Mouse (Mus musculus): Measurements from ENCODE around the gene Helz. TPM values are rescaled to one million over a fixed set of nuclear protein-coding genes. Genes with fewer than 3 reads are reported as not detected.

The Helz gene
- polyA plus RNA-seq, 1 experiment = 16.3 TPM

DNA sequence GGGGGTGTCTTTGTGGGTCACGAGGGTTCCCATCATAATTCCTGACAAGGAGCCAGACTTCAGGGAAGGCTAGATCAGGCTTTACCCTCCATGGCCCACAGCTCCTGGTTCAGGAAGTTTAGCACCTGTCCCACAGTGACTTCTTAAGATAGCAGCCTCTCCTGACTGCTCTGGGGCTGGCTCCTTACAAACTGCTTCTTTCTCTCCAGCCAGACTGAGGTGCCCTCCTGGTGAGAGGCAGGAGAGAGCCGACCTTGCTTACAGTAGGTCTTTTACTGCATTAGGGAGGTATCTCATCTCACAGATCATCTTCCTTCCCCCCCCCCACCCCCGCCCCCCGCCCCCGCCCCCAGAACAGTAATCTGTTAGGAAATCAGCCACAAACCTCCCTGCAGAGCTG, 15.5 kb upstream of the Helz start:
- 31% methylated on average over 5 of the region's 5 CpGs for WGBS
- H3K27me3 ChIP-seq (ENCODE audit: control insufficient read depth, insufficient read depth, low read length) = no peaks in the 10 kb centered on the region
- no peak for DNase-seq
- no peak for TF ChIP-seq POLR2A (IDR thresholded peaks at IDR 0.05; ENCODE audit: borderline replicate concordance, insufficient read depth, low read length)
- TF ChIP-seq CTCF (IDR thresholded peaks at IDR 0.05; ENCODE audit: borderline replicate concordance, insufficient read depth, low read depth, low read length) = no peak
- H3K4me3 ChIP-seq (replicated peaks; ENCODE audit: insufficient read depth, low read depth, low read length) = no peak overlapping the region
- no peaks in the 10 kb centered on the region for H3K4me1 ChIP-seq (ENCODE audit: control insufficient read depth, insufficient read depth, low read length)
- no peak overlapping the region for H3K27ac ChIP-seq (ENCODE audit: insufficient read depth, low read length)

DNA sequence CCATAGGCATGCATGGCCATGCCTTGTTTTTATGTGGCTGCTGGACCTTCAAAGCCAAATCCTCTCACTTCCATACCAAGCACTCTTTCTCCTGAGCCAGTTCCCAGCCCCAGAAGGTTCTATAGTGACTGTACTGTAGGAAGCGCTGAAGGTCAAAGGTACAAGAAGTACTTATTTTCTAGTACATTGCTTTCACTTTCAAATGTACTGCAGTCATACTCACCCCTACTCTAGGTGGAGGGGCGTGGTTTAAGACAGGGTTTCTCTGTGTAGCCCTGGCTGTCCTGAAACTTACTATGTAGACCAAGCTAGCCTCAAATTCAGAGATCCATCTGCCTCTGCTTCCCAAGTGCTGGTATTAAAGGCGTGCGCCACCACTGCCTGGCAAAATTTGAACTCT, 8.7 kb upstream of the Helz start:
- no peak for DNase-seq
- no peak overlapping the region for H3K27ac ChIP-seq (ENCODE audit: insufficient read depth, low read length)
- 92% methylated on average over 4 of the region's 4 CpGs for WGBS
- H3K4me3 ChIP-seq (replicated peaks; ENCODE audit: insufficient read depth, low read depth, low read length) = no peak overlapping the region
- no peak for TF ChIP-seq CTCF (IDR thresholded peaks at IDR 0.05; ENCODE audit: borderline replicate concordance, insufficient read depth, low read depth, low read length)
- TF ChIP-seq POLR2A (IDR thresholded peaks at IDR 0.05; ENCODE audit: borderline replicate concordance, insufficient read depth, low read length) = no peak
- H3K27me3 ChIP-seq (ENCODE audit: control insufficient read depth, insufficient read depth, low read length) = no peaks in the 10 kb centered on the region
- H3K4me1 ChIP-seq (ENCODE audit: control insufficient read depth, insufficient read depth, low read length) = no peaks in the 10 kb centered on the region

DNA sequence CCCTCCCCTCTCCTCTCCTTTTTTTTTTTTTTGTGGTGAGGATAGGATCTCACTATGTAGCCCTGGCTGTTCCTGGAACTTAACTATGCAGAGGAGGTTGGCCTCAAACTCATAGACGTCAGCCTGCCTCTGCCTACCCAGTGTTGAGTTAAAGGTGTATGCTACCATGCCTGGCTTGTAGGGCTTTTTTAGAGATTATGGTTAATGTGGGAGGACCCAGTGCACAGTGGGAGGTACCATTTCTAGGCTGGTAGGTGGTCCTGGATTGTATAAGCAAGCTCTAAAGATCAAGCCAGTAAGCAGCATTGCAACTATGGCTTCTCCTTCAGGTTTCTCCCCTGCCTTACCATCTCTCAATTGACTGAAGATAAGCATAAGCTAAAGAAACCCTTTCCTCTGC, 7.4 kb upstream of the Helz start:
- Histone ChIP-seq H3K27ac (ENCODE audit: insufficient read depth, low read length) (no peak overlapping the region), H3K4me1 (ENCODE audit: control insufficient read depth, insufficient read depth, low read length) (no peaks in the 10 kb centered on the region), H3K4me3 (replicated peaks; ENCODE audit: insufficient read depth, low read depth, low read length) (no peak overlapping the region), H3K27me3 (ENCODE audit: control insufficient read depth, insufficient read depth, low read length) (no peaks in the 10 kb centered on the region)
- TF ChIP-seq CTCF (IDR thresholded peaks at IDR 0.05; ENCODE audit: borderline replicate concordance, insufficient read depth, low read depth, low read length) (no peak), POLR2A (IDR thresholded peaks at IDR 0.05; ENCODE audit: borderline replicate concordance, insufficient read depth, low read length) (no peak)
- WGBS = 48% methylated on average over 1 of the region's 1 CpGs
- no peak for DNase-seq

DNA sequence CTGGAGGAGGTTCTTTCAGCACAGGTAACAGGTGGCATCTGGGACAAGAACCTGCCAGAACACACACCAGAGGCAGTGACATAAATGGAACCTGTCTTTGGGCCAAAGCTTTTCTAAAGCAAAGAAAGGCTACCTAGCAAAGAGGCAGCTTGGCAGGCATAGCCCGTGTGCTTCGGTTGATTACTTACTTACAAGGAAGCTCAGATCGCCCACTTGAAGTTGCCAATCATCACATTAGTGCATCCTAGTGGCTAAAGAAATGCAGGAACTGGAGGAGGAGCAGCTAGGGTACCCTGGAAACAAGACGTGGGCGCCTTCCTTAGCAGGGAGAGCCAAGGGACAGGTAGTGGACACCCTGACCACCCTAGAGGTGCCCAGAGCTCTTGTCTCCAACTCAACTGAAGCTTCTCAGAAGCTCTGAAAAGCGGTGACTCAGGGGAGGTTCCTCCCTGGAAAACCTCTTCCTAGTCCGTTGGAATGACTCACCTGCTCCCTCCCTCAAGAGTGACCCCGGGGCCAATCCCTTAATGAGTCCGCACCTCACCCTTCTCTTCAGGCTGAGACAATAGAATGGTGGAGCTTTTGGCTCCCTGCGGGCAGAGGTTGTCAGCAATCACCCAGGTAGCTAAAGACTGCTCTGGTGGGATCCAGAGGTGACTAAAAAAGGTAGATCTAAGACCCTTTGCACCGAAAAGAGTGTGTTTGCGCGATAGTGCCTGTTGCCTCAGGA, 1.8 kb upstream of the Helz start:
- no peak overlapping the region for H3K4me3 ChIP-seq (replicated peaks; ENCODE audit: insufficient read depth, low read depth, low read length)

DNA sequence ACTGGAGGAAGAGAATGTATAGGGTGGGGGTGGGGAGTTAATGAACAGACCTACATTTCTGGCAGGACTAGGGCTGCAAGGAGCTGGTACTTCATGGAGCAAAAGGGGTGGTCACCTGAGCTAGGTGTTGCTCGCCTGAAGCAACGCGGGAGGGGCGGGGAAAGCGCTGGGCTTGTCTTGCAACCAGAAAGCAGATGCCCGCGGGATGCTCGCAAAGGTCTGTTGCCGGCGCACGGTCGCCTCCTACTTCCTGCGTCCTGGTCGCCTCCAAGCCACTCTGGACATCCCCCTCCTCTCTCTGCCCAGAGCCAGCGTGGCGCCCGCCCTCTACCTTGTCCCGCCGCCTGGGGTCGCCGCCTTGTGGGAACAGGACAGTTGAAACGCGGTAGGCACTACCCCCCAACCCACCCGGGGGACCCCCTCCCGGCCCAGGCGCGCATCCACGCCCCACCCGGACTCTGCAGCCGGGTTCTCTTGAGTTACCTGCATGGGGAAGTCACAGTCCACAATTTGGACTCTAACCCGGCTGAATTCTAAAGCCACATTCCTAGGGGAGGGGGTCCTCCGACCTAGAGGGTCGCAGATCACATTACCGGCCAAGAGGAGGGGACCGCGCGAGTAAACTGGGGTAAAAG, 946 bp upstream of the Helz start:
- Histone ChIP-seq H3K27me3 (ENCODE audit: control insufficient read depth, insufficient read depth, low read length) (no peaks in the 10 kb centered on the region; the same call in 1 of the 2 replicates), H3K27ac (ENCODE audit: insufficient read depth, low read length) (no peak overlapping the region), H3K4me1 (ENCODE audit: control insufficient read depth, insufficient read depth, low read length) (no peaks in the 10 kb centered on the region), H3K4me3 (replicated peaks; ENCODE audit: insufficient read depth, low read depth, low read length) (peak overlapping the region; percentile 73)
- under 1% methylated on average over 37 of the region's 37 CpGs for WGBS
- no peak for TF ChIP-seq CTCF (IDR thresholded peaks at IDR 0.05; ENCODE audit: borderline replicate concordance, insufficient read depth, low read depth, low read length)
- no peak for TF ChIP-seq POLR2A (IDR thresholded peaks at IDR 0.05; ENCODE audit: borderline replicate concordance, insufficient read depth, low read length)
- DNase-seq = peak; percentile 49 to 58

More for the DNA sequence above, 1.8 kb upstream of the Helz start:
- no peaks in the 10 kb centered on the region; the same call in 1 of the 2 replicates for H3K27me3 ChIP-seq (ENCODE audit: control insufficient read depth, insufficient read depth, low read length)
- peak in 1 of 2 experiments; percentile 17 for DNase-seq
- H3K4me1 ChIP-seq (ENCODE audit: control insufficient read depth, insufficient read depth, low read length) = no peaks in the 10 kb centered on the region
- H3K27ac ChIP-seq (ENCODE audit: insufficient read depth, low read length) = no peak overlapping the region
- WGBS = 32% methylated on average over 13 of the region's 13 CpGs
- TF ChIP-seq CTCF (IDR thresholded peaks at IDR 0.05; ENCODE audit: borderline replicate concordance, insufficient read depth, low read depth, low read length) (no peak), POLR2A (IDR thresholded peaks at IDR 0.05; ENCODE audit: borderline replicate concordance, insufficient read depth, low read length) (no peak)

DNA sequence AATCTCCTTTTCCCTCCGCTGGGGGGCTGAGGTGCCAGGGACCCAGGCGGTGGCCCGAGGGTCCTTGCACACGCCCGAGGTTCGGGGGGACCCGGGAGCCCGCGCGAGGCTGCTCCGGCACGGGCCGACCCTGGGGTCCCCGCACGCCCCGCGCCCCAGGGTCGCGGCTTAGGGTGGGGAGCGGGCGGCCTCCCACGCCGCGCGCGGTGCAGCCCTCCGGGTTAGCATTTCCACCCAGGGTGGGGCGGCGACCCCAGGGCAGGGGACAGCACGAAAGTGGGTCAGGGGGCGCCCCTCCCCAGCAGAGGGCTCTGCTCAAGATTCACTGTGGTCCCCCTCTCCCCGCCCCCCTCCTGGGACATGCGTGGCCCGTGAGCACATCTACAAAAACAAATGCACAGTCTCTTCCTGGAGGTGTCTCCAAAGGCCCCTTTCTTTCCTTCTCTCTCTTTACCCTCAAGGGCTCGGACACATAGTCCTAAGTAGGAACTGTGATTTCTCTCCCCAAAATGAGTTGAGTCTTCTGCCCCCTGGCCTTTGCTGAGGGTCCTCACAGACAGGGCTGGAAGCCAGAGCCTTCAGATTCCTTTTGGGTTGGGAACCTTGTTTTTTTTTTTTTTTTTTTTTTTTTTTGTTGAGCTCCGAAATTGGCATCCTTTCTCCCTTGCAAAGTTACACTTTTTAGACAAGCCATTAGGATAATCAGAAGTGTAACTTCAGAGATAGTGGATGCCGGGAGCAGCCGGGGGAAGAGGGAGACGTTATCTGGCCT, 660 bp downstream of the Helz start:
- TF ChIP-seq POLR2A (IDR thresholded peaks at IDR 0.05; ENCODE audit: borderline replicate concordance, insufficient read depth, low read length) (no peak), CTCF (IDR thresholded peaks at IDR 0.05; ENCODE audit: borderline replicate concordance, insufficient read depth, low read depth, low read length) (no peak)
- WGBS = 8% methylated on average over 28 of the region's 39 CpGs
- peak overlapping the region; percentile 41; the same call in 1 of the 2 replicates for H3K27ac ChIP-seq (ENCODE audit: insufficient read depth, low read length)
- no peaks in the 10 kb centered on the region for H3K4me1 ChIP-seq (ENCODE audit: control insufficient read depth, insufficient read depth, low read length)
- no peaks in the 10 kb centered on the region; the same call in 1 of the 2 replicates for H3K27me3 ChIP-seq (ENCODE audit: control insufficient read depth, insufficient read depth, low read length)
- H3K4me3 ChIP-seq (replicated peaks; ENCODE audit: insufficient read depth, low read depth, low read length) = peak overlapping the region; percentile 73
- peak in 1 of 2 experiments; percentile 18 for DNase-seq

DNA sequence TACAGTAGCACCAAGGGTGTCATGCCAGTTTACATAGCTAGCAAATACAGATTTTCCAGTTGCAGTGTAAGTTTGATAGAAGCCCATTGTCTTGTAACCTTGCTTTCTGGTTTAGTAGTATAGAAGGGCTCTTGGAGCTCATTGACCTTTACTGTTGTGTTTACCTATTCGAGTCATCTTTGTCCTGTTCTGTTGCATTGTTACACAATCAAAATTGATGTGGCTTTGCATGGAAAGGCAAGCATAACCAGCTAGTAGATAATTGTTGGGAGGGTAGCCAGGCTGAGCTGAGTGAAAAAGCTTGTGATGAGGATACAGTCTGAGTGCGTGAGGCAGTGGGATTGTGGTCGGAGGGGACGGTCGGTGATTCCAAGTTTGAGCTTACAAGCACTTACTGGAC, 12.1 kb downstream of the Helz start:
- Histone ChIP-seq H3K27me3 (ENCODE audit: control insufficient read depth, insufficient read depth, low read length) (no peaks in the 10 kb centered on the region), H3K4me1 (ENCODE audit: control insufficient read depth, insufficient read depth, low read length) (no peaks in the 10 kb centered on the region), H3K27ac (ENCODE audit: insufficient read depth, low read length) (no peak overlapping the region), H3K4me3 (replicated peaks; ENCODE audit: insufficient read depth, low read depth, low read length) (no peak overlapping the region)
- TF ChIP-seq CTCF (IDR thresholded peaks at IDR 0.05; ENCODE audit: borderline replicate concordance, insufficient read depth, low read depth, low read length) = no peak
- TF ChIP-seq POLR2A (IDR thresholded peaks at IDR 0.05; ENCODE audit: borderline replicate concordance, insufficient read depth, low read length) = no peak
- 94% methylated on average over 5 of the region's 5 CpGs for WGBS
- no peak for DNase-seq

All from cerebellum, adult 2 months (tissue).